Mouse (Mus musculus): ENCODE data around the gene Ptcd1.

GRCm38 (mm10) chr5:145114606-145115473, 52.1 kb downstream of the Ptcd1 start:
- TF ChIP-seq CTCF (IDR thresholded peaks at IDR 0.05 in 2 of 3, conservative IDR thresholded peaks at IDR 0.05 in 1 of 3; ENCODE audit: control insufficient read depth in 1 of 3, insufficient read depth in 1 of 3, low read depth in 2 of 3, low read length in 3 of 3, poor library complexity in 1 of 3, severe bottlenecking in 1 of 3) (no peak), POLR2AphosphoS5 (IDR thresholded peaks at IDR 0.05; ENCODE audit: borderline replicate concordance, low read depth, low read length) (no peak), POLR2A (IDR thresholded peaks at IDR 0.05; ENCODE audit: control insufficient read depth in 1 of 2, insufficient read depth in 1 of 2, low read depth in 1 of 2, low read length in 2 of 2, poor library complexity in 1 of 2) (peak; percentile 23 to 45; a peak in 2 of 4 replicates), EP300 (IDR thresholded peaks at IDR 0.05; ENCODE audit: low read depth in 1 of 2, low read length in 2 of 2) (peak; percentile 33 to 51; a peak in 2 of 4 replicates), MXI1 (IDR thresholded peaks at IDR 0.05; ENCODE audit: low read depth, low read length) (peak; percentile 83), ZKSCAN1 (IDR thresholded peaks at IDR 0.05; ENCODE audit: low read depth, low read length) (no peak), GATA1 (IDR thresholded peaks at IDR 0.05; ENCODE audit: low read depth, low read length) (no peak), E2F4 (IDR thresholded peaks at IDR 0.05; ENCODE audit: borderline replicate concordance, low read depth, low read length) (no peak)

Data from MEL (cell line).